Mouse (Mus musculus): ENCODE data around the gene Rarres1.

The Rarres1 gene

GRCm38 (mm10) chr3:67492086-67492869, 23.0 kb downstream of the Rarres1 start:
- DNase-seq = no peak

GRCm38 (mm10) chr3:67490156-67490555, 25.2 kb downstream of the Rarres1 start:
- peak; percentile 89 for DNase-seq

DNA sequence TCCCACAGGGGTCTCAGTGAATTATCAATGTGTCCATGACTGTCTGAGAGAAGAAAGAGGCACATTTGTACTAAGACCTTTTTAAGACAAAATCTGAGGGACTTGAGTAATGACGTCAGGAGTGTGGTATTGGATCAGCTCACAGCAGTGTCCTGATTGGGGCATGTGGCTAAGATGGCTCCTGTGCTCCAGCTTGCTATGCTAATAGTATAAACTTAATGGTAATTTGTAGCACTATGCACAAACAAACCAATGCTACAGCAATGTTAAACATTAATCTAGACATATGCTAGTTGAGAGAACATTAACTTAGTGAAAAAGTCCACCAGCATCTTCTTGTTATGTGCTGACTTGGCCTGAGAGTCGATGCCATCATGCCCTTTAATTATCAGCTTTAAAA, 30.1 kb downstream of the Rarres1 start:
- no peak for DNase-seq

- DNase-seq = no peak
Observed at GRCm38 (mm10) chr3:67482400-67482799, 32.9 kb downstream of the Rarres1 start.

DNA sequence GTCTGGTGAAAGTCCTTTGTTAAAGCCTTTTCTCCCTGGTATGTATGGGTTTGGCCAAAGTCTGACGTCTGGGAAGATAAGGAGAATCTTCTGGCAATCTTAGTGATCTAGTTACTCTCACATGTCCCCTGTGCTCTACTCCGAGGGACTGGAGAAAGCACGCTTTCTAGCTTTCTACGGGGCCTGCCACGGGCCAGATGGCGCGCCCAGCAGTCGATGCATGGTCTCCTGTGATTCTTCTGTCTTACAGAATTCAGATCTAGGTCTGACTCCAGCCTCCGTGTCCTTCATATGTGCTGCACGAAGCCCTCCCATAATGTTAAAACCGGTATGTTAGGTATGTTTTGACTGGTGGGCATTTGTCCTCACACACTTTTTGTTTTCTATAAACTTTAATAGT, 35.5 kb downstream of the Rarres1 start:
- no peak for DNase-seq

GRCm38 (mm10) chr3:67473438-67473837, 41.9 kb downstream of the Rarres1 start:
- peak; percentile 13 for DNase-seq

DNA sequence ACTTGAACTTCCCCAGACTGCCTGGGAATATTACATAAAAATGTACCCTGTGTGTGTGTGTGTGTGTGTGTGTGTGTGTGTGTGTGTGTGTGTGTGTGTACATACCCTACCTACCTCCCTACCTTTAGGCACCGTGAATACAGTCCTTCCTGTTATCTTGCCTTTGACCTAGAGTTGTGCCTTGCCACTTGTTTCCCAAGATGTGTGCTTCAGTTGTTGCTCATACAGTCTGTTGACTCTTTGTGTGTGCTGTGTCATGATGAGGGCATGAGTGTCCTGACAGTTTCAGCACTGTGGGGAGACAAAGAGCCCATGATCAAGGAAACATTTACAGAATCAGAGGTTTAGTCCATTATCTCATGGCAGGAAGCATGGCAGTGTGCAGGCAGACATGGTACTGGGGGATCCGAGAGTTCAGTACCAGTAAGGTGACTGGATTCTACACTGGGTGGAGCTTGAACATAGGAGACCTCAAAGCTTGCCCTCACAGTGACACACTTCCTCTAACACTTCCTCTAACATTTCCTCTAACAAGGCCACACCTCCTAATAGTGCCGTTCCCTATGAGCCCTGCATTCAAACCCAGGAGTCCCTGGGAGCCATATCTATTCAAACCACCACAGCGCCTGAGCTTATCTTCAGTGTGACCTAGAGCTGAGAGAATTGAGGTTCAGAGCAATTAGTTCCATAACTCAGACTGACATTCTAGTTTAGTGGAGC, 43.8 kb downstream of the Rarres1 start:
- no peak for DNase-seq

GRCm38 (mm10) chr3:67467281-67467680, 48.0 kb downstream of the Rarres1 start:
- no peak for DNase-seq

GRCm38 (mm10) chr3:67466576-67466975, 48.7 kb downstream of the Rarres1 start:
- DNase-seq = no peak

DNA sequence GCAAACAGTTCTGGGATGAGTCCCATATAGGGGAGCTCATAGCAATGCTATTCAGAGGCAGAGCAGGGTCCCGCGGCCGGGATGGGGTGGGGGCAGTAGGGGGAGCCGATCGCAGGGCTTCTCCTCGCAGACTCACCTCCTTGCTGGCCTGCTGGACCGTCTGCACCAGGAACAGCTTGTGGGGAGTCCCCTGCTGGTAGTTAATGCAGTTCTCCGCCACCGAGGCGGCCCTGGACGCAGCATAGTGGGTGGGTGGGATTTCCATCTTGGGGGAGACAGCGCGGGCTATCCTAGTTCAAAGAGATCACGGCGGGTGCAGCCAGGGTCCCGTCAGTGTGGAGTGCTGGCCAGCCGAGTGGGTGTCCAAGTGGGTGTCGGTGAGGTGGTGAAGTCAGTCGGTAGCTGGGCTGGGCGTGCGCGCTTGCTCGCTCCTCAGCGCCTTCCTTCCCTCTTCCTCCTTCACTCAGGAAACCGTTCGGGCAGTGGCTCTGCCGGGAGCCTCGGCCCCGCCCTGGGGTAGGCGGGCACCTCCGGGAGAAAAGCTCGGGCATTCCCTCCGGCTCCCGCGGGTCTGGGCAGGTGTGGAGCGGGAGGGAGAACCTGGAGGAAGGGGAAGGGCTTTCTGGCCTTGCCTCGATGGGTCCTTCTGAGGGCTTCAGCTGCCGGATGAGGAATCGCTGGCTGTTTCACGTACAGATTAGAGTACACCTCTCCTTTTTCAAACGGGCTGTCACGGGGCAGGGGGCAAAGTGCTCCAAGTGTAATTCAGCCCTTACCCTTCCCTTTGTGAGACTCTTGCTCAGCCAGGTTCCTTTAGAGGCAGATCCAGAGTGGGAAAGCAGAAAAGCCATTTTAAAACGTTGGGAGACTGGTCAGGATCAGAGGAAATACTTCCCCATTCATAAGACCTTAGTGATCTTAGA, 51.6 kb downstream of the Rarres1 start, which contains the start of gene Lxn:
TSS of gene Lxn (minus strand) at position 477 of the 923 bp plus-strand sequence.
- peak; percentile 98 for DNase-seq

- no peak for DNase-seq
Observed at GRCm38 (mm10) chr3:67463001-67463400, 52.3 kb downstream of the Rarres1 start.

DNA sequence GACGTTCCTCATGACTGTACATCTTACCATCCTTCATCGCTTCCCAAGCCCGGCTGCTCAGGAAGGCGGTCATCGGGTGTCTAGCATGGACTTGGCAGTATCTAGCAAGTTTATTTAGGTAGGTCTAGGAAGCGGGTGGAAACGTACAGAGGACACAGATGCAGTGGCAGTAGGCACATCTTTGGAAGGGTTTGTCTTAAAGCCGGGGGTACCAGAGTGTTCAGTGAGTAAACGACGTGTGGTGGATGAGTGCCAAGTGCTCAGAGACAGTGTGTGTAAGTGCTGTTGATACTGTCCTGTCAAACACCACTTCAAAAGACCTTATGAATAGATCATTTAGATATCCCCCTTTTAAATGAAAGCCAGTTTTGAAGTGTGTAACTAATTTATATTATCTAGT, 52.7 kb downstream of the Rarres1 start:
- no peak for DNase-seq

GRCm38 (mm10) chr3:67462015-67462414, 53.3 kb downstream of the Rarres1 start:
- DNase-seq = no peak

DNA sequence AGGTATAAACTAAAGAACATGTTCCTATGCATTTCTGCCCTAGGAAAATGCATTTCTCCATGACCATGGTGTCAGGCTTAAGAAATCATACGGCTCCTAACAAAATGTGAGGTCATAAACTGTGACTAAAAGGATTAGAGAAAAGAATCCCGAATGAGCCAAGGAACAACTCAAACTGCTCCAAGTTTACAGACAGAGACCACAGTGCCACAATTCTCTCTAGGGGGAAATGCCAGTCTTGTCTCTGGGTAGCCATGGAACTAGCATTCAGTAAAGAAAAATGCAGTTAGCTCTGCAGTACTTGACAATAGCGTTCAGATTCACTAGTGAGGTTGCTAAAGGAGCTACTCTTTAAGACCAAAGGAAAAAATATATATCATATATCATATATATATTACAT, 55.4 kb downstream of the Rarres1 start:
- DNase-seq = no peak

- no peak for DNase-seq
Observed at GRCm38 (mm10) chr3:67450601-67451210, 64.6 kb downstream of the Rarres1 start.

DNA sequence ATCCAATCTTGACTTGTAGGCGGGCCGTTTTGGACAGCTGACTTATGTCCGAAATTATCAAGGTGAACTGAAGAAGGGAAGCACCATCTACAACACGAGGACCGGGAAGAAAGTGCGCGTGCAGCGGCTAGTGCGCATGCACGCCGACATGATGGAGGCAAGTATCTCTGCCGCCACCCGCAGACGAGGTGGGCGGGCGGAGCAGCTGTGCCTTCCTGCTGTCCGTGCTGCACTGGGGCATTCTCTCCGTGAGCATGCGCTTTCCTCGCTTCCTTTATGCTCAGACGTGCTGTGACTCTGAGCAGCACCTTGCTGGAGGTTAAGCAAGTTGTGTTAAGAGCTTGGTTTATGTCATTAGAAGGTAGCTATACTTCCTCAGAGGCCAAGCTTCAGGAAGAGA, 65.7 kb downstream of the Rarres1 start:
- peak; percentile 95 for DNase-seq

GRCm38 (mm10) chr3:67447143-67447542, 68.2 kb downstream of the Rarres1 start:
- peak; percentile 46 for DNase-seq

DNA sequence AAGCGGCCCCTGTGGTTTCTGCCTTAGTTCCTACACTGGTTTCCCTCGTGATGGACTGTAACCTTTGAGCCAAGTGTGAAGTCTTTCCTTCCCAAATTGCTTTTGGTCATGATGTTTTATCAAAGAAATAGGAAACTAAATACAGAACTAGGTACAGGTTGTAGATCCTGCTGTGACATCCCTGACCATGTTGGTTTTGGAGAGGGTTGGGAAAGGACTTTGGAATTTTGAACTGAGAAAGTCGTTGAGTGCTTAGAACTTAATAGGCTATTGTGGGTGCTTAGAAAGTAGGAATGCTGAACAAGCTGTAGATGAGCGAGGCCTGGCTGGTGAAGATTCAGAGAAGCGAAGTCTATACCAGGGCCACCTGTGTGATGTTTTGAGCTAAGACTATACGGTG, 81.3 kb downstream of the Rarres1 start:
- no peak for DNase-seq

GRCm38 (mm10) chr3:67429999-67430380, 85.3 kb downstream of the Rarres1 start, which contains the start of gene Gfm1:
Gfm1 (plus strand) TSS chr3:67430096.
- DNase-seq = peak; percentile 99

- no peak for DNase-seq
Observed at GRCm38 (mm10) chr3:67429338-67429998, 85.9 kb downstream of the Rarres1 start.
